Mouse (Mus musculus) Patski (cell line): ENCODE results near the gene Thada. TPM values are rescaled to one million over a fixed set of nuclear protein-coding genes. Genes with fewer than 3 reads are reported as not detected.
"Not testable (repeated sequence)": the region's sequence is repeated elsewhere in the genome, so short reads cannot be mapped to it uniquely, and the experiment has no call there.

Experiments used
- ATAC-seq: fragments of 100-300 bp; one replicate; pipeline ENCODE4 v1.8.0; 2021
- CTCF ChIA-PET: fragments of 350-600 bp; sonication (Branson Sonifier 250); formaldehyde crosslinking; loops from one replicate; lab custom pipeline; 2022; ENCODE audit warnings: inconsistent platforms; lab: Charles Lee
- POLR2A ChIA-PET: fragments of 350-600 bp; sonication (Branson Sonifier 250); formaldehyde crosslinking; loops from one replicate; lab custom pipeline; 2022; ENCODE audit warnings: antibody characterized with exemption, inconsistent platforms; lab: Charles Lee
- DNase-seq: peaks from one replicate; pipeline ENCODE4 v3.0.0-alpha.2; 2011; ENCODE audit warnings: low read depth, low spot score
- H3K27me3 ChIP-seq: fragments of 371-371 bp; one replicate; pipeline ENCODE4 v1.5.1; 2021
- CTCF ChIP-seq: fragments of 100-300 bp; IDR thresholded peaks from one replicate; pipeline ENCODE4 v1.5.1; 2021
- in situ Hi-C: fragments of 300-500 bp; cut with MboI; formaldehyde crosslinking; loops from 3 replicates; pipeline ENCODE4 v1.11.1; 2018; ENCODE audit warnings: low pct_unique_long_range_greater_than_20kb, mixed read lengths
- polyA plus RNA-seq: library from polyadenylated mRNA; unstranded; gene quantifications from one replicate; pipeline ENCODE4 v1.2.3, GENCODE M21; 2021

The Thada gene
- polyA plus RNA-seq, 1 experiment from 2014 or later = 16.3 TPM

DNA sequence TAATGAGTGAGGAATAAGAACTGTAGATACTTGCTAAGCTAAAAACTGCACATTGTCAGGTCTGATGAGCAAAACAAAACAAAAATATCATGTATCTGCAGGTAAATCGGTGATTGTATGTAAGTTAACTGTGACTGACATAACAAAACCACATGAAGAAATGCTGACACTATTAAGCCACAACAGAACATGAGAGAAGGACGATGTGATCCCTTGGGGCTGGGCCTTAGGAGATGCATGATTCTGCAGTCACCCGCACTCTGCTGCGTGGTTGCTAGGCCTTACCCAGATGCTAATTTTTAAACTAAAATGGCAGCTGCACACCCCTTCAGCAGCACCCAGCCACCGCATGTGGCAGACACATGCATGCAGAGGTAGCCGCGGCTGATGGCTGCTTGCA is 151.7 kb downstream of the Thada start:
- ATAC-seq = no peak
- in situ Hi-C loops = no loop called here
- ChIA-PET POLR2A (no interaction called here), CTCF (no interaction called here)
- no peak for TF ChIP-seq CTCF
- DNase-seq = no peak
- H3K27me3 ChIP-seq = no peaks in the 10 kb centered on the region

DNA sequence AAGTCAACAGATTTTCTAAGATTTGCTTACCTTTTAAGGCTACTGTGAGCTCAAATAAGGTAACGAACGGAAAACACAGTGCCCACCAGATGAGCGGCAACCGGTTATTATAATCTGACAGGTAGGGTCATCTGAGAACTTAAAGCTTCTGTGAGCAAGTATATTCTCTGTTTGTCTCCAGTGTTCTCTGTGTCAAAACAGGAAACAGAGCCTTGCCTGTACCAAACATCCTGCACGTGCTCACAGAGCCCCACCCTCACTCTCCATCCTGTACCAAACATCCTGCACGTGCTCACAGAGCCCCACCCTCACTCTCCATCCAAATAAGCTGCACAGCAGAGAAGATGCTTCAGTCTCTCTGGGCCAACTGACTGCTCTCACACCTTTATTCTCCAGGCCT is 152.5 kb downstream of the Thada start:
- no peak for ATAC-seq
- in situ Hi-C loops = no loop called here
- no peaks in the 10 kb centered on the region for H3K27me3 ChIP-seq
- DNase-seq = no peak
- no peak for TF ChIP-seq CTCF
- CTCF ChIA-PET = no interaction called here
- POLR2A ChIA-PET = no interaction called here

DNA sequence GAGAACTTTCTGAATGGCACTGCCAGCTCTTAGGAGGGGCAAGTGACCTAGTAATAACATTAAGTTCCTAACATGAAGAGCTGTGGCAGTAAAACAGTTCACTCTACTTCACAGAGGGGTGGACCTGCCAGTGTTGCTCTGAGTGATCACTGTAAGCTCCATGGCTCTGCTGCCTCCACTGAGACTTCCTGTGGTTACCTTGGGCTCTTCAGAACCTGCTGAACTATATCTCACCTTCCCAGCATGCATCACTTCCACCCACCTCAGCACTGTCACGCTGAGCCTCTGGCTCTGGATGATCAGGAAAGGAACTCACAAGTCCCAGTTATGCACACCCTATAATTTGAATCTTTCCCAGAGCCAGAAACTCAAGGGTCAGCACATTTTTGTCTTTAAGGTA is 159.9 kb downstream of the Thada start:
- in situ Hi-C loops = no loop called here
- ATAC-seq (no peak), DNase-seq (no peak)
- ChIA-PET POLR2A (interaction anchor here (0.5 kb wide), 1 partner anchor 49 kb away, joined by 3 read pairs; no protein-coding TSS in a partner anchor), CTCF (interaction anchor here (1.1 kb wide), 1 partner anchor 16 kb away, joined by 3 read pairs; no protein-coding TSS in a partner anchor)
- no peaks in the 10 kb centered on the region for H3K27me3 ChIP-seq
- no peak for TF ChIP-seq CTCF

DNA sequence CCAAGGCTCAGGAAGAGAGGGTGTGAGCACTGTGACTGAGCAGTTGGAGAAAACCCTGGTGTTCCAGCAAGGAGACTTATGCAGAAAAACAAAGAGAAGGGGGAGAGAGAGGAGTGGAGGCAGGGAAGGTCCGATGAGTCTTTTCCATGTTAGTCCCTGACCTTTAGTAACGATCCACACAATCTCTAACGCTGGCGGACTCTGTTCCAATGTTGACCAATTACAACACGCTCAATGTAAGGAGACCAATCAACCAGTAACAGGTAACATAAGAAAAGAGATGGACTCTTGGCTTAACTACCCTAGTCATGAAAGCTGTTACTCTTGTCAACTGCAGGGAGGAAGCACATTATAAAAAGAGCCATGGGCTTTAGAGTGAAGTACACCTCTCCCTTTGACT is 160.9 kb downstream of the Thada start:
- DNase-seq (no peak), ATAC-seq (no peak)
- no peaks in the 10 kb centered on the region for H3K27me3 ChIP-seq
- ChIA-PET CTCF (no interaction called here), POLR2A (no interaction called here)
- TF ChIP-seq CTCF = no peak
- in situ Hi-C loops = no loop called here

GRCm38 (mm10) chr17:84304141-84304540 is 161.9 kb downstream of the Thada start:
- H3K27me3 ChIP-seq = no peaks in the 10 kb centered on the region
- no peak for DNase-seq
- ATAC-seq = no peak
- CTCF ChIA-PET = interaction anchor here (0.7 kb wide), 1 partner anchor 18 kb away, joined by 3 read pairs; no protein-coding TSS in a partner anchor
- in situ Hi-C loops = no loop called here
- TF ChIP-seq CTCF = no peak
- POLR2A ChIA-PET = no interaction called here

- CTCF ChIA-PET = no interaction called here
- H3K27me3 ChIP-seq = no peaks in the 10 kb centered on the region
- in situ Hi-C loops = no loop called here
- TF ChIP-seq CTCF = no peak
- no peak for DNase-seq
- no peak for ATAC-seq
- POLR2A ChIA-PET = no interaction called here
These were observed 168.0 kb downstream of the Thada start for GRCm38 (mm10) chr17:84297976-84298375.

DNA sequence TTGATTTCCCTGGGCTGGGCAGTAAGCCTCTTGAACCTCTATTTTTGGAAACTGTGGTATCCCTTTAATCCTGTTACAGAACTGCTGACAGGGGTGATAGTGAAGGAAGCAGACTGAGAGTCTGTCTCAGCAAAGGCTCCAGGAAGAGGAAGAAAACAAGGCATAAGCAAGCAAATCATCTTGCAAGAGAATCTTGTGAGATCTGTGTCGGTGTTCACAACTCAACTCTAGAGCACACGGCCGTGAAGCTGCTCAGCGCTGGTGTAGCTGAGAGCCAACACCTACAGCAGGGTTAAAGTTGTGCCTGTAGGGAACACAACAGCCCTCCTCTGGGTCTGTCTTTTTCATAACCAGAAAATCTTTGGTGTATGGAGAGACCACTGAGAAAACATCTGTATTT is 172.8 kb downstream of the Thada start:
- ChIA-PET CTCF (interaction anchor here (0.9 kb wide), 1 partner anchor 10 kb away, joined by 3 read pairs; no protein-coding TSS in a partner anchor), POLR2A (interaction anchor here (0.6 kb wide), 1 partner anchor 52 kb away, joined by 4 read pairs; no protein-coding TSS in a partner anchor)
- in situ Hi-C loops = no loop called here
- no peaks in the 10 kb centered on the region for H3K27me3 ChIP-seq
- DNase-seq (no peak), ATAC-seq (no peak)
- TF ChIP-seq CTCF = no peak

DNA sequence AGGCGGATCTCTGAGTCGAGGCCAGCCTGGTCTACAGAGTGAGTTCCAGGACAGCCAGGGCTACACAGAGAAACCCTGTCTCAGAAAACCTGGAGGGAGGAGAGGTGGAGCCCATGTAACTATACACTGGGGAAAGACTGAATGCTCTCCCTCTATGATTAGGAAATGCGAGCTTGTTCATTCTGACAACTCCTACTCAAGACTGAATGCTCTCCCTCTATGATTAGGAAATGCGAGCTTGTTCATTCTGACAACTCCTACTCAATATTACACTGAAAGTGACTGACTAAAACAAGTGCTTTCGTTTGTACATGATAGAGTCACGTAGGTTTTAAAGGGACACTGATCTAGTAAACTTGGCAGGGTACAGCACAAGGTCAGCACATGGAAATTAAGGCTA is 174.8 kb downstream of the Thada start:
- POLR2A ChIA-PET, in situ Hi-C loops, DNase-seq, H3K27me3 ChIP-seq, ATAC-seq: not testable (repeated sequence)
- CTCF ChIA-PET = interaction anchor here (0.6 to 1.6 kb wide), 4 partner anchors 8 to 34 kb away, joined by 3 to 4 read pairs (median 3); no protein-coding TSS in a partner anchor

- ChIA-PET CTCF (no interaction called here), POLR2A (no interaction called here)
- TF ChIP-seq CTCF = no peak
- no peak for DNase-seq
- no peaks in the 10 kb centered on the region for H3K27me3 ChIP-seq
- in situ Hi-C loops = no loop called here
- no peak for ATAC-seq
These were observed 178.2 kb downstream of the Thada start for GRCm38 (mm10) chr17:84287675-84288420.

DNA sequence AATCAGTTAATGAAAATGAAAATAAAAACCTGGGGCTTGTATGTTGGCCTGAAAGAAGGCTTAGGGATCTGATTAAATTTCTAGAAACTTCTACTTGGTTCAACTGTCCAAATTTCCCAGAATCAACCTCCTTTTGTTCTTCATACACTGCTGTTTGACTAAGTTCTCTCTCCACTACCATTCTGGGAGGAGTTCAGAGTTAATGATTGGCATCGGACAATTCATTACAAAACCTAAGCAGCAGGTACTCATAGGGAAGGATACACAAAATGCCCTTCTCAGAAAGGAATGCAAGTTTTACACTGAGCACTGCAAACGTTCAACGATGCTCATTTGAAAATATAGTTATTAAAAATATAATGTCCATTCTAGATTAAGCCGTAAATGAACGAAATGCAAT is 179.5 kb downstream of the Thada start:
- POLR2A ChIA-PET = no interaction called here
- CTCF ChIA-PET = interaction anchor here (1.0 kb wide), 1 partner anchor 17 kb away, joined by 3 read pairs; no protein-coding TSS in a partner anchor
- ATAC-seq = no peak
- DNase-seq = no peak
- no peak for TF ChIP-seq CTCF
- H3K27me3 ChIP-seq = no peaks in the 10 kb centered on the region
- in situ Hi-C loops = no loop called here
